Mouse (Mus musculus): Measurements from ENCODE around the gene Fen1.
A peak's percentile ranks its signal among the peaks of the same experiment; 100 is the strongest.

Fen1 gene

GRCm38 (mm10) chr19:10203848-10204615 lies at the start of gene Fen1, which contains the start of gene Tmem258:
Gene Fen1 (minus strand): TSS chr19:10204169.
Gene Tmem258 (plus strand): TSS chr19:10204014.
- peak; percentile 90 to 95 for DNase-seq

- no peak for DNase-seq
These were observed 44.2 kb upstream of the Fen1 start for GRCm38 (mm10) chr19:10248128-10248527.

GRCm38 (mm10) chr19:10247165-10247564 lies 43.2 kb upstream of the Fen1 start:
- DNase-seq = no peak

- DNase-seq = peak; percentile 23
These were observed 40.2 kb upstream of the Fen1 start for GRCm38 (mm10) chr19:10244183-10244582.

- no peak for DNase-seq
These were observed 38.9 kb upstream of the Fen1 start for GRCm38 (mm10) chr19:10242916-10243315.

GRCm38 (mm10) chr19:10240654-10241305 lies 36.8 kb upstream of the Fen1 start, which contains the start of gene Myrf:
Gene Myrf (minus strand): TSS chr19:10240748.
- DNase-seq = peak; percentile 57 to 72

- DNase-seq = no peak
These were observed 36.1 kb upstream of the Fen1 start for GRCm38 (mm10) chr19:10239975-10240653.

- DNase-seq = no peak
These were observed 35.5 kb upstream of the Fen1 start for GRCm38 (mm10) chr19:10239419-10239818.

GRCm38 (mm10) chr19:10238477-10238876 lies 34.5 kb upstream of the Fen1 start:
- DNase-seq = no peak

GRCm38 (mm10) chr19:10235784-10236565 lies 32.0 kb upstream of the Fen1 start:
- no peak for DNase-seq

GRCm38 (mm10) chr19:10232327-10233017 lies 28.5 kb upstream of the Fen1 start:
- DNase-seq = no peak

GRCm38 (mm10) chr19:10231871-10232270 lies 27.9 kb upstream of the Fen1 start:
- no peak for DNase-seq

- no peak for DNase-seq
These were observed 27.0 kb upstream of the Fen1 start for GRCm38 (mm10) chr19:10231016-10231415.

- no peak for DNase-seq
These were observed 21.8 kb upstream of the Fen1 start for GRCm38 (mm10) chr19:10225767-10226166.

GRCm38 (mm10) chr19:10224637-10225453 lies 20.9 kb upstream of the Fen1 start:
- DNase-seq = no peak

GRCm38 (mm10) chr19:10223561-10223960 lies 19.6 kb upstream of the Fen1 start:
- no peak for DNase-seq

GRCm38 (mm10) chr19:10222656-10223055 lies 18.7 kb upstream of the Fen1 start:
- DNase-seq = no peak

GRCm38 (mm10) chr19:10221585-10221984 lies 17.6 kb upstream of the Fen1 start:
- no peak for DNase-seq

GRCm38 (mm10) chr19:10219593-10219992 lies 15.6 kb upstream of the Fen1 start:
- no peak for DNase-seq

- peak; percentile 28 to 39 for DNase-seq
These were observed 15.1 kb upstream of the Fen1 start for GRCm38 (mm10) chr19:10219108-10219507.

GRCm38 (mm10) chr19:10216101-10216500 lies 12.1 kb upstream of the Fen1 start:
- no peak for DNase-seq

All from cerebellum, postnatal 36 days (tissue).